Mouse (Mus musculus) bone marrow, adult 2 months (tissue): ENCODE measurements around the gene Gap43.

ENCODE experiments used
- CTCF ChIP-seq: fragments of 200-500 bp; IDR thresholded peaks from 2 replicates; pipeline ENCODE4 v1.5.1; 2011; ENCODE audit warnings: low read length, control low read depth; ENCODE audit not compliant: control insufficient read depth, insufficient read depth
- POLR2A ChIP-seq: fragments of 200-500 bp; IDR thresholded peaks from 2 replicates; pipeline ENCODE4 v1.6.1; 2011; ENCODE audit warnings: low read depth, mild to moderate bottlenecking, control low read depth, low read length, borderline replicate concordance; ENCODE audit not compliant: control insufficient read depth

GRCm38 (mm10) chr16:42338987-42339386 lies 1.5 kb downstream of the Gap43 start:
- TF ChIP-seq CTCF = no peak
- no peak for TF ChIP-seq POLR2A
